Mouse (Mus musculus) erythroblast, embryonic 14.5 days (primary cell): Measurements from ENCODE around the gene Pprc1. TPM values are rescaled to one million over a fixed set of nuclear protein-coding genes. Genes with fewer than 3 reads are reported as not detected.

Source experiments
- H3K27me3 ChIP-seq: 2 replicates; pipeline ENCODE4 v1.6.1; 2012; ENCODE audit warnings: inconsistent platforms; ENCODE audit not compliant: control insufficient read depth
- H3K36me3 ChIP-seq: 2 replicates; pipeline ENCODE4 v1.6.1; 2012; ENCODE audit warnings: mild to moderate bottlenecking, inconsistent platforms; ENCODE audit not compliant: control insufficient read depth
- H3K4me1 ChIP-seq: 2 replicates; pipeline ENCODE4 v1.6.1; 2012; ENCODE audit warnings: inconsistent platforms; ENCODE audit not compliant: control insufficient read depth
- H3K4me3 ChIP-seq: replicated peaks from 2 replicates; pipeline ENCODE3; 2012; ENCODE audit warnings: moderate library complexity, mild to moderate bottlenecking, inconsistent platforms
- H3K9me3 ChIP-seq: 2 replicates; pipeline ENCODE4 v1.6.1; 2012; ENCODE audit warnings: low read length, inconsistent platforms, mixed read lengths; ENCODE audit not compliant: control insufficient read depth
- GATA1 ChIP-seq: IDR thresholded peaks from 2 replicates; pipeline ENCODE4 v1.6.1; 2012; ENCODE audit warnings: low read length, inconsistent platforms, mixed read lengths
- TAL1 ChIP-seq: IDR thresholded peaks from 3 replicates; pipeline ENCODE4 v1.6.1; 2012; ENCODE audit warnings: low read length, inconsistent platforms, mixed read lengths
- polyA plus RNA-seq: library from polyadenylated mRNA; stranded (reverse); fragments of >175 nt; gene quantifications from 2 replicates; pipeline ENCODE4 v1.2.3, GENCODE M21; 2012

Gene Pprc1
- polyA plus RNA-seq, 1 experiment = 1.9 TPM

GRCm38 (mm10) chr19:46095291-46095690 is 50.6 kb downstream of the Pprc1 start:
- Histone ChIP-seq H3K36me3 (no peaks in the 10 kb centered on the region), H3K4me3 (no peak overlapping the region), H3K4me1 (no peaks in the 10 kb centered on the region; the same call in 1 of the 2 replicates), H3K27me3 (no peaks in the 10 kb centered on the region), H3K9me3 (peaks cover 2% of the 10 kb centered on the region; the same call in 1 of the 2 replicates)
- TF ChIP-seq TAL1 (no peak), GATA1 (no peak)

- Histone ChIP-seq H3K9me3 (peaks cover 5% of the 10 kb centered on the region), H3K4me1 (no peaks in the 10 kb centered on the region; the same call in 1 of the 2 replicates), H3K36me3 (no peaks in the 10 kb centered on the region), H3K4me3 (no peak overlapping the region), H3K27me3 (no peaks in the 10 kb centered on the region)
- TF ChIP-seq GATA1 = no peak
- no peak for TF ChIP-seq TAL1
These were observed 51.7 kb downstream of the Pprc1 start for GRCm38 (mm10) chr19:46096396-46096795.

- TF ChIP-seq GATA1 = no peak
- Histone ChIP-seq H3K4me1 (no peaks in the 10 kb centered on the region), H3K36me3 (no peaks in the 10 kb centered on the region), H3K27me3 (0 out of 2 replicates have a peak, but pooled peaks cover 2% of the 10 kb centered on the region), H3K4me3 (no peak overlapping the region), H3K9me3 (peaks cover 3% of the 10 kb centered on the region; the same call in 1 of the 2 replicates)
These were observed 54.9 kb downstream of the Pprc1 start for GRCm38 (mm10) chr19:46099561-46099960.

GRCm38 (mm10) chr19:46103437-46104186 is 58.9 kb downstream of the Pprc1 start:
- H3K36me3 ChIP-seq = no peaks in the 10 kb centered on the region
- no peak overlapping the region for H3K4me3 ChIP-seq
- H3K4me1 ChIP-seq = peaks cover 3% of the 10 kb centered on the region

GRCm38 (mm10) chr19:46104187-46104557 is 59.5 kb downstream of the Pprc1 start:
- Histone ChIP-seq H3K4me3 (no peak overlapping the region), H3K4me1 (peaks cover 3% of the 10 kb centered on the region)

More at GRCm38 (mm10) chr19:46103437-46104186, 58.9 kb downstream of the Pprc1 start:
- 0 out of 2 replicates have a peak, but pooled peaks cover 2% of the 10 kb centered on the region for H3K27me3 ChIP-seq
- peaks cover 3% of the 10 kb centered on the region; the same call in 1 of the 2 replicates for H3K9me3 ChIP-seq
- TF ChIP-seq TAL1 (no peak), GATA1 (no peak)

GRCm38 (mm10) chr19:46110214-46110613 is 65.5 kb downstream of the Pprc1 start:
- Histone ChIP-seq H3K4me3 (no peak overlapping the region), H3K9me3 (no peaks in the 10 kb centered on the region), H3K27me3 (no peaks in the 10 kb centered on the region), H3K4me1 (peaks cover 3% of the 10 kb centered on the region), H3K36me3 (no peaks in the 10 kb centered on the region)
- TF ChIP-seq TAL1 (no peak), GATA1 (no peak)

More at GRCm38 (mm10) chr19:46104187-46104557, 59.5 kb downstream of the Pprc1 start:
- TF ChIP-seq TAL1 (no peak), GATA1 (no peak)
- Histone ChIP-seq H3K36me3 (no peaks in the 10 kb centered on the region), H3K27me3 (0 out of 2 replicates have a peak, but pooled peaks cover 2% of the 10 kb centered on the region), H3K9me3 (peaks cover 3% of the 10 kb centered on the region; the same call in 1 of the 2 replicates)

GRCm38 (mm10) chr19:46110781-46111180 is 66.1 kb downstream of the Pprc1 start:
- Histone ChIP-seq H3K4me3 (no peak overlapping the region), H3K36me3 (no peaks in the 10 kb centered on the region), H3K9me3 (no peaks in the 10 kb centered on the region), H3K4me1 (peaks cover 3% of the 10 kb centered on the region), H3K27me3 (no peaks in the 10 kb centered on the region)
- TF ChIP-seq TAL1 (no peak), GATA1 (no peak)

- Histone ChIP-seq H3K9me3 (no peaks in the 10 kb centered on the region), H3K4me3 (no peak overlapping the region), H3K4me1 (peaks cover 7% of the 10 kb centered on the region), H3K36me3 (no peaks in the 10 kb centered on the region), H3K27me3 (no peaks in the 10 kb centered on the region)
- no peak for TF ChIP-seq TAL1
- no peak for TF ChIP-seq GATA1
These were observed 69.9 kb downstream of the Pprc1 start for GRCm38 (mm10) chr19:46114617-46115016.

- no peaks in the 10 kb centered on the region for H3K36me3 ChIP-seq
- H3K9me3 ChIP-seq = no peaks in the 10 kb centered on the region
- H3K4me3 ChIP-seq = no peak overlapping the region
- H3K27me3 ChIP-seq = no peaks in the 10 kb centered on the region
- peaks cover 8% of the 10 kb centered on the region for H3K4me1 ChIP-seq
- peak; percentile 33; the same call in 1 of the 3 replicates for TF ChIP-seq TAL1
- no peak for TF ChIP-seq GATA1
These were observed 74.8 kb downstream of the Pprc1 start for GRCm38 (mm10) chr19:46119458-46119857.

GRCm38 (mm10) chr19:46120872-46121271 is 76.2 kb downstream of the Pprc1 start:
- H3K36me3 ChIP-seq = no peaks in the 10 kb centered on the region
- no peaks in the 10 kb centered on the region for H3K9me3 ChIP-seq
- no peak overlapping the region for H3K4me3 ChIP-seq
- H3K27me3 ChIP-seq = no peaks in the 10 kb centered on the region
- TF ChIP-seq TAL1 (no peak), GATA1 (no peak)
- peaks cover 8% of the 10 kb centered on the region for H3K4me1 ChIP-seq

Other genes with a start within 250 kb of the Pprc1 start
- 0.33 and 0.46 TPM in 2 replicates for gene Kcnip2, start 228.8 kb upstream of the Pprc1 start, polyA plus RNA-seq
- 0.07 TPM in 1 of 2 replicates, not detected in the other for gene Armh3, start 46.4 kb upstream of the Pprc1 start, polyA plus RNA-seq
- 0.04 and 0.06 TPM in 2 replicates for gene Hps6, start 41.4 kb upstream of the Pprc1 start, polyA plus RNA-seq
- 65.5 and 65.9 TPM in 2 replicates for gene Ldb1, start 328 bp downstream of the Pprc1 start, polyA plus RNA-seq
- 3.1 and 3.4 TPM in 2 replicates for gene Nolc1, start 31.0 kb downstream of the Pprc1 start, polyA plus RNA-seq
- gene Elovl3, start 87.0 kb downstream of the Pprc1 start, polyA plus RNA-seq = 0.02 TPM in 1 of 2 replicates, not detected in the other
- not detected in 2 replicates for gene Pitx3, start 103.4 kb downstream of the Pprc1 start, polyA plus RNA-seq
- 23.8 and 31.8 TPM in 2 replicates for gene Gbf1, start 107.6 kb downstream of the Pprc1 start, polyA plus RNA-seq